Mouse (Mus musculus): ENCODE data around the gene Ttc16.

The Ttc16 gene

DNA sequence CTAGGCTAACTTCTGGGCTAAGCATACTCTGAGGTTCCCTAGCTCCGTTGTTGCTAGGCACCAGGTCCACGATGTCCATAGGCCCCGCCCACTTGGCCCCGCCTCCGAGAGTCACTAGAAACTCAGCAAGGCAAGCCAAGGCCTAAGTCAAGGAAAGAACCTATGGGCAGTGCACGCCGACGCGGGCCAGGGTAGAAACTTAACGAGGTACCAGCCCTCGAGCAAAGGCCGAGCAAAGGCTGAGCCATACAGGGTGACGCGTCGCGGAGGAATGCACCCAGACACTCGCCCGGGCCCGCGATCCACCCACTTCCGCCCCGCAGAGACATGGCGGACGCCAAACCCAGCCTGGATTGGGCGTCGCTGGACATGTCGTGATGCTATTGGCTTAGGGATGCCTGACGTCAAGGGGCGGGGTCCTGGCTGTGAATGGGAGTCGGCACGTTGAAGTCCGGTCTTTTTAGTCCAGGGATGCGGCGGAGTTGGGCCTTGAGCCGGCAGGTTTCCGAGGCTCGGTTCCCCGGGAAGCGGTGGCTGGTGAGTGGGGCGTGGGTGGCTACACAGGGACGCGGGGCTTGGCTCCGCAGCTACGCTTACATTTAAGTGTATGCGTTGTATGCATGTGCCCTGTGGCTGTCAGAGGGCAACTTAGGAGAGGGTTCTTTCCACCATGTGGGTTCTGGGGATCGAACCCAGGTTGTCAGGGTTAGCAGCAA is at the start of gene Ttc16, which contains the start of gene Ptrh1:
TSS of gene Ttc16 (minus strand) at position 275 of the 716 bp plus-strand sequence.
TSS of gene Ptrh1 (plus strand) at position 428 of the 716 bp plus-strand sequence.
- peak; percentile 85 for DNase-seq (ENCODE audit: low read depth, low spot score)

DNA sequence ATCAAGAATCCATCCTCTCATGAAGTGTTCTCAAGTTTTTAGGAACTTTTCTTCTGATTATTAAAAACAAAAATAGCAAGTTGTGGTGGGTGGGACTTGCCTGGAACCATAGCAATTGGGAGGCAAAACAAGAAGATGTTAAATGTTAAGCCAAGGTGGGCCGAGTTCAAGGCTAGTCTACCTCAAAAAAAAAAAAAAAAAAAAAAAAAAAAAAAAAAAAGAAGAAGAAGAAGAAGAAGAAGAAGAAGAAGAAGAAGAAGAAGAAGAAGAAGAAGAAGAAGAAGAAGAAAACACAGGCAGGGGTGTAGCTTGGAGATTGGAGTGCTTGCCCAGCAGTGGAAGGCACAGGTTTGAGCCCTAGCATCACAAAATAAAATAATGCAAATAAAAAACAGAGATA is 49.3 kb upstream of the Ttc16 start:
- no peak for DNase-seq (ENCODE audit: low read depth, low spot score)

DNA sequence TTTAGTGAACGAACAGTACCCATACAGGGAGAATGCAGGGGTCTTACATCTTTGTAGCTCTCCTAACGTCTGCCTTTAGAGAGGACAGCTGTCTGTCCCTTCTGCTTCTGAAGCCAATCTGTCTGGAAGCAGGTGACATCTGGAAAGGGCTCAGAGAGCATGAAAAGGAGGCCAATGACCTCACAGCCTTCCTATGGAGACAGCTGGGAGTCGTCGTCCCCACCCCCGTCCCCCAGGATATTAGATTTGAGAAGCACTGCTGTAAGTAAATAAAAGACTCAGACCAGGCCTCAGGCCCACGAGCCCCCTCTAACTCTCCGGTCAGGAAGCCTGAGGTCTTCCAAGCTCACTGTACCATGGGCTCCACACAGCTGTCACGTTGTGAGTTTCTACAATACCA is 48.7 kb upstream of the Ttc16 start:
- no peak for DNase-seq (ENCODE audit: low read depth, low spot score)

DNA sequence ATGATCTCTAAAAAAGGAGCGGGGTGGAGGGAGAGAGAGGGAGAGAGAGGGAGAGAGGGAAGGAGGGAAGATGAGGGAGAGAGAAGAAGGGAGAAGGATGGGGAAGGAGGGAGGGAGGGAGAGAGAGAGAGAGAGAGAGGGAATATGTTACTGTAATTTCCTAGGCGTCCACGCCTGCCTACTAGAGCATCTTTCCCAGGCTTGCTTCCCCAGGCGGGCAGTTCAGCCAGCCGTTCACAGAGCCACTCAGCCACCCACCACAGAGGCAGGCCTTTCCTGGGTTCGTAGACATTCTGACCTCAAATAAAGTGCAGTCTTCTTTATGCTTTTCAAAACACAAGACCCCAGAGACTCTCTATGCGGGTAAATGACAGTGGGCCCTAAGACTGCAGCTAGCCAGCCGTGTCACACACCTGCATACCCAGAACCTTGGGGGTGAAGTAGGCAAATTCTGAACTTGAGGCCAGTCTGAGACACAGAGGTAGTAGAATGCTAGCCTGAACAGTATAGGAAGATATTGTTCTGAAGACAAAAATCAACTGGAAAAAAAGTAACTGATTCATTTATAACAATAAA is 48.2 kb upstream of the Ttc16 start:
- no peak for DNase-seq (ENCODE audit: low read depth, low spot score)

DNA sequence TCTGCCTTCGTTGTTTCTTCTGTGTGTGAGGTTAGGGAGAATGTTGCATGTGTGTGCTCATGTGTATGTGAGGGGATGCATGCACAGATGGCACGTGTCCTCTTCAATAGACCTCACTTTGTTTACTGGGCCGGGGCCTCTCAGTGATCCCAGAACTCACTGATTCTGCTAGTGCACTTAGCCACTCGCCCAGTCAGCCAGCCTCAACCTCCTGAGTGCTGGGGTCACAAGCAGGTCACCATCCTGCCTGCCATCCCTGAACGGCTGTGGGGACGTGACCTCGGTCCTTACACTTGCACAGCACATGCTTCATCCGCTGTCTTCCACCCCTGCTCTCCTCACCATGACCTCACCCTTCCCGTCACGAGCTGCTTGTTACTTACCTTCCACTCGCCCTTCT is 47.7 kb upstream of the Ttc16 start:
- no peak for DNase-seq (ENCODE audit: low read depth, low spot score)

DNA sequence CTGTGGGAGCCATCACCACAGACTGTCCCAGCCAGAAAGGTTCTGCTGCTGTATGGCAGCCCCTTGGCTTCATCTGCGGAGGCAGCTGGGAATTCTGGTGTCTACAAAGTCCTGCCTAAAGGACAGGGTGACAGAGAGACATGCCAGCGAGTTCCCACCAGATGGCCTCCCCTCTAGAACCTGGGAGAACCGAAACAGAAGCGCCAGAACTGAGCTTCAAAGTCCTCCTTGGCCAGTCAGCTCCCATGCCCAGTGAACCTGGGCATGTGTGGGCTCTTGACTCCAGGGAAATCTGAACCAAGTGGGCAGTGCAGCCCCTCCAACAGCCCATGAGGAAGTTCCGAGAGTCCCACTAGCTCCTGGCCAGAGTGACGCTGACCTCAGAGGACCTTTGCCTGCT is 47.2 kb upstream of the Ttc16 start:
- DNase-seq (ENCODE audit: low read depth, low spot score) = no peak

DNA sequence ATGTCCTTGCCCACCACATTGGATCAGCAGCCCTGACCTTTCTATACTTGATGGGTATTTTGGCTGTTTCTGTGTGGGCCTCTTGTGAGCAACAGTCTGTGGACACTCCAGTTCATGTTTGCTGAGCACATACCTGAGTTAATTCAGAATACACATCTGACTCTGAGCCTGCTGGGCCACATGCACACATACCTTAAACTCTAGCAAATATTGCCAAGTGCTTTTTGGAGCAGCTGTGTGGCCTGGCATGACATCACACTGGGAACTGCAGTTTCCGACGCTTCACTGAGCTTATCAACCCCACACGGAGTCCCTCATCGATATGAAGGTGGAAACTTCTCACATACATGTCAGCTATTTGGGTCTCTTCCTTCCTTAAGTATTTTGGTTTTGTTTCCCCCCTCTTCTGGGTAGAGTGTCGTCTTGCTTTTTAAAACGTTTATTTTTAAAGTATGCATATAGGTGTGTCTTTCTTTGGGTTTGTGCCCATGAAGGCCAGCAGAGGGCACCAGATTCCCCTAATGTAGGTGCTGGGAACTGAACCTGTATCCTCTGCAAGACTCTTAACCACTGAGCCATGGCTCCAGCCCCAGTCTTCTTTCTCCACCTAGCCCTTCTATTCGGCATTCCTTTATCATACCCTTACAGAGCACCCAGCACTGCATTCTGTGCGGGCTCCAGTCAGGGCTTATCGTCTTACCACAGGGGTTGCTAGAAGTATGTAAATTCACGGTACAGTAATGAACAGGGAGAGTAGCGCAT is 45.8 kb upstream of the Ttc16 start:
- no peak for DNase-seq (ENCODE audit: low read depth, low spot score)

DNA sequence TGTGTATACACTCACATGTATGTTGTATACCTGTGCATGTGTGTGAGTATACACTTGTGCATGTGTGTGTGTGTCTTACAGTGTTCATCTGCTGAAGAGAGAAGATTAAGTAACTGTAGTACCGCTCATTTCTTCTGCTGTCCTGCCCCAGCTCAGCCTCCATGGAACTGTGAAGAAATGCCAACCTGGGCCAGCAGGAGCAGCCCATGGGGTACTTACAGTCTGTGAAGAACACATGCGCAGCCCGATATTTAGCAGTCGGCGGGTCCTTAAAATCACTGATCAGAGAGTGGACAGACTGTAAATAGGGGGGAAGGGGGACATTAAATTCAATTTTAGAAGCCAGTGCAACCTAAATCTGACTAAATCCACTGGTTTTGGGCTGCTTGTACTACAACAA is 42.8 kb upstream of the Ttc16 start:
- no peak for DNase-seq (ENCODE audit: low read depth, low spot score)

DNA sequence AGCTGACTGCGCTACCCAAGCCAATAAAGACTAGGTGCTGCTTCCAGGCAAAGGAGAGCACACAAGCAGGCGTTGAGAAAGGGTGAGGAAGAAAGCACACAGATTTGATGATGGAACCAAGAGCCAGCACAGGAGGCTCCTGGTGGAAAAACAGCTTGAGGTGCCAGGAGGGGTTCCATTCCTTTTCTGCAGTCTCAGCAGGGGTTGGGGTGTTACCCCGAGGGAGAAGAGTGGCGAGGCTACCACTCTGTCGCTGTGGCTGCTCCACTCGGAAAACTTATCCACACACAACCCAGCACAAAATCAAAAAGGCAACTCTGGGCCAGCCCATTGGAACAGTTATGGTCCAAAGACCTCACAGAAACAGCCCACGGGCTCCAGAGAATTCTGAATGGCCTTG is 42.2 kb upstream of the Ttc16 start:
- no peak for DNase-seq (ENCODE audit: low read depth, low spot score)

DNA sequence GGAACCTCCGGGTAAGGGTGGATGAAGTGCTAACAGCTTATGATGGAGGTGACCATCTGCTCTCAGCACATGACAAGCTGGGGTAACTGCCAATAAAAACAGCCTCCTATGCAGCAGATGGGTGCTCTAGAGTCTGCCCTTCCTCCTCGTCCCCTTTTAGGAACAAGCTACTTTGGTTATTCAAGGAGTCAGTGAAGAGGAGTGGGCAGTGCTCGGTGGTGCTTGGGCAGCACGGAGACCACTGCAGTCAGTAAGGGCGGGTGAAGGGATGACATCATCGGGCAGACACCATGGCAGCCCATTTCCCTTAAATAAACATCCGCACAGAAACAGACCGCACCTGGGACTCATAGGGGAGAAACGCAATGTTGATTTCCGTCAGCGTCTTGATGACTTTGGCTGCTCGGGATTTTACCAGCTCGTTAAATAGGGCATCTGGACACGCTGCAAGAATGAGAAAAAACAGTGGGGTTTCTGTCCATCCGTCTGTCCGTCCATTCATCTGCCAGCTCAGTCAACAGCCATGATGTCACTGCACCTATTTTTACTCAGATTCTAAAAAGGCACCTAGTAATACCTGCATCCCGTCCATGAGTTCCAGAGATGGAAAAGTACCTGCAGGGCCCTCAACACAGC is 41.6 kb upstream of the Ttc16 start:
- DNase-seq (ENCODE audit: low read depth, low spot score) = peak; percentile 20

DNA sequence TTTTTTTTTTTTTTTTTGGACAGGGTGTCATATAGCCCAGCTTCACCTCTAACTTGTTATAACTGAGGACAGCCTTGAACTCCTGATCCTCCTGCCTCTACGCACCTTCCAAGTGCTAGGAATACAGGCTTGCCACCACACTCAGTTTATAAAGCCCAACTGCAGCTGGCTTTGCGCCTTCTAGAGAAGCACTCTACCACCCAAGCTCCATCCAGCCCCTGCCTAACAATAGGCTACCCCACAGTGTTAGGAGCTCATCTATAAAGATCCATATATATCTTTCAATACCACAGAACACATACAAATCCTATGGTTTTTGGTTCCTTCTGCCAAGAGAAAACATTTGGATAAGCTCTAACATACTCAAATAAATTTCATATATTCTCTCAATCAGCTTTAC is 41.1 kb upstream of the Ttc16 start:
- DNase-seq (ENCODE audit: low read depth, low spot score) = no peak

DNA sequence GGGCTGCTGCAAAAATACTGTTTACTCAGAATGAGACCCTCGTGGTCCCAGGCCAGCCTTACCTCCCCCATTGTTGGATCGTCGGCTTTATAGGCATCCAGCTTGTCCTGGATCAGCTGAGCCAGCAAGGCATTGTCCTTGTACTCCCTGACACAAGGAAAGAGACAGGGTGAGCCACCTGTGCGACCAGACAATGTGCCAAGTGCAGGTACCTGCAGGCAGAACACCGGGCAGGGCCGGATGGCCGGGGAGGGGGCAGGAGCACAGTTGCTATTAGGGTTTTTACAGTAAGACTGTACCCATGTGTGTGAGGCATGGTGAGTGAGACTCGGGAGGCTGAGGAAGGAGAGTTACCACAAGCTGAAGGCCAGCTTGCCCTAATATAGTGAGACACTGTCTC is 36.5 kb upstream of the Ttc16 start:
- no peak for DNase-seq (ENCODE audit: low read depth, low spot score)

DNA sequence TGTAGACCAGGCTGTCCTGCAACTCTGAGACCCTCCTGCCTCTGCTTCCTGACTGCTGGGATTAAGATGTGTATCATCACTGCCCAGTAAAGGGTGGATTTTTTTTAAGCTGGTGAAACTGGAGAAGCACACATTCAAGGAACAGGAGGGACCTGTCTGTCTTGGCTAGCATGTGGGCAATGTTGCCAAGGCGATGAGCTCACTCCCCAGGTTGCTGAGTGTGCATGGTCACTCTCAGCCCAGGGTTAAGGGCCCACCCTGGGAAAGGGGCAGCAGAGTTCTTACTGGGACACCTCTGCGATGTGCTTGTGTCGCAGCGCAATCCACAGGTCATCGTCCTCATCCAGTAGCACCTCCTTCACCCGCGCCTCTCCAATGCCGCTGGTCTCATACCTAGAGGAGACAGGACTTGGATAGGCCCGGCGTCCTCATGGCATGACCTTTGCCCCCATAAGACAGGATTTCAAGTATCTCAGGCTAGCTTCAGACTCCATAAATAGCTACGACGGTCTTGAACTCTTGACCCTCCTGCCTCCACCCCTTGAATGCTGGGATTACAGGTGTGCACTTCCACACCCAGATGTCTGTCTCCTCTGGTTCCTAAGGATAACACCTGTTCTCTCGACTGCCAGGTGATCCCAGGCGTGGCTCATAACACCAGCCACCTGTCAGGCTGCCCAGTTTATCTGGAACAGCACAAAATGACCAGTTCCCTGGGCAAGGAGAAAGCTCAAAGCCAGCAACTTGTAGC is 33.6 kb upstream of the Ttc16 start:
- DNase-seq (ENCODE audit: low read depth, low spot score) = no peak

DNA sequence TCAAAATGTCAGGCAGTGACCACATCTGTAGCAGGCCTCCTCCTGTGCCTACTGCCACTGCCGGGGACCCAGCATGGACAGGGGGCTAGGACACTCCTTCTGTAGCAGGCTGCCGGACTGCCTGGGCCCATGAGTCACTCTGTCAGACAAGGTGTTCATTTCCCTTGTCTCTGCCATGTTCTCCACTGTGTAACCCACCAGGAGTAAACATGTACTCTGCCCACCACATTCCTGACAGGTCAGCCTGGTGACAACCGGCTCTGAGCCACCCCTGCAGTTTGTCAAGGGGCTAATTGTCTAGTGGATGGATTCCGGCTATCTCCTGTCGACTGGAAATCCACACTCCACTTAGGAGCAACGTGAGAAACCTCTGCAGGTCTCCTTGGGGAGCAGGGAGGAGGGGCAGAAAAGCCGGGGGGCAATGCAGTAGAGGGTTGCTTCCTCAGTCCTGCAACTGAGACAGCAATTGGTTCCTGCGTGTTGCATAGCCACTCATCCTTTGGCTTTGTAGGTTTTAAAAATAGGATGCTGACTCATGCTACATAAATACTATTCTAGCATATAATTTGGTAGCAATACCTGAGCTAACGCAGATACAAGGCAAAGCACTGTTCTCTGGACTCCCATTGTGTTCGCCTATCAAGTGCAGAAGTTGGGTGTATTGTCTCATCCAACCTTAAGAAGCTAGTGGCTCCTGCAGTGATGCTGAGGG is 23.0 kb upstream of the Ttc16 start:
- no peak for DNase-seq (ENCODE audit: low read depth, low spot score)

DNA sequence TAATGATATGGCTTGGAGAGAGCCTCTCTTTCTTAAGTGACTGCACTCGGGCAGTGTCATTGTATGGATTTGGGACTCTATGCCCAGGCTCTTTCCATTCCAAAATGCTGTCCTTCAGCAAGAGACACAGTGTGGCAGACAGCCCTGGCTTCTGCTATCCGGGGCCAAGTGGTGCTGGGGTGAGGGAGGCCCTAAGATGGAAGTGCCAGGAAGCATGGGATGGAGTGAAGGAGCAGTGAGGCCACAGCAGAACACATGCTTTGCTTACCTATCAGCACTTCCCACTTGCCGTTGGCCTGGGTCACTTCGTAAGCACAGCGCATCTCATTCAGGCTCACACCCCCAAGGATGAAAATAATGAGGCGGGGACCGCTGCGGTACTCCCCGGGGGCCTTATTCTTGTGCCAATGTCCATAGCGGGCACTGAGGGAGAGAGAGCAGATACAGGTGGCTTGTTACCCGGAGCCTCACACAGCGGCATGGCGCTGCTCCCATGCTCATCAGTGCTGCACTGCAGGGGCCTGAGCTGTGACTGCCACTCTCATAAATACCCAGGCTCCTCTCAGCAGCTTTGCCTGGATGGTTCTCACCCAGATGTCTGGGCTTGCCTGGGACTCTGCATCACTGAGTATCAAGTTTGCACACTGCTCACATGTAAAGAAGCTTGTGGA is 20.4 kb upstream of the Ttc16 start:
- DNase-seq (ENCODE audit: low read depth, low spot score) = no peak

DNA sequence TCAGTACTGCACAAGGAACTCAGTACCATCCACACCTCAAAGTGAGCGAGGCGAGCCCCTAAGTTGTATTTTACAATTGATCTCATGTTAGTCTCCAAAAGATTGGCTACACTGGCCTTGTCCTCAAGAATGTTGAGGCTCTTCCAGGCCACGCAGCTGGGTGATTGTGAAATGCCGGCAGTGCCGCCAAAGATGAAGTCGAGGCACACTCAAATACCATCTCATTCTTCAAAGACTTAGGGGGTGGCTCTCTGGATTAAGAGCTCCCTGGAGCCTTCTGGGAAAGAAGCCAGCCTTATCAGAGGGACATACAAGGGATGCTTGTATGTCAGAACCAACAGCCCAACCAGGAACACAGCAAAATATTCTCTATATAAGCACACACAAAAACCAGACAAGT is 15.9 kb upstream of the Ttc16 start:
- no peak for DNase-seq (ENCODE audit: low read depth, low spot score)

DNA sequence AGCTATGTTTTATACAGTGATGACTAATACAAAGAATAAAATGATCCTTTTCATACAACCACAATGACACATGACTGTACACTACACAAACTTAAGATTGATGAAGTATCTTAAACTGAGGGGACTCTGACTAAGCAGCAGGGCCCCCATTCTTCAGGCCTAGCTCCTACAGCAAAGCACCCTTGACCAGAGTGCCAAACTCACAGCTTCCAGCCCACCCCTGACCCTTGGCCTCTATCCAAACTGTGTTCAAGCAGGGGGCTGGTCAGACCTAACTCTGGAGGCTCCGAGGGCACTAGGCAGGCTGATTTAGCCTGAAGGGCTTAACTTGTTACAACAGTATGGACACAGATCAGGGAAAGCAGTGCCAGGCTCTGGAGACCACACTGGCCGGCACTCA is 13.1 kb upstream of the Ttc16 start:
- no peak for DNase-seq (ENCODE audit: low read depth, low spot score)

DNA sequence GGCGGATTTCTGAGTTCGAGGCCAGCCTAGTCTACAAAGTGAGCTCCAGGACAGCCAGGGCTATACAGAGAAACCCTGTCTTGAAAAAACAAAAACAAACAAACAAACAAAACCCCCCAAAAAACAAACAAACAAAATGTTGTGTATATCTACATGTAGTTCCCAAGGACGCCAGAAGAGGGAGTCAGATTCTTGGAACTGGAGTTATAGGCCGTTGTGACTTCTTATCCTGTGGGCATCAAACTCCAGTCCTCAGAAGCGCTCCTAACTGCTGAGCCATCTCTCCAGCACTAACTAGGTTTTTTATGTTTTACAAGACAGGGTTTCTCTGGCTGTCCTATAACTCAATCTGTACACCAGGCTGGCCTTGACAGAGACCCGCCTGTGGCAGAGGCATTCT is 11.7 kb upstream of the Ttc16 start:
- no peak for DNase-seq (ENCODE audit: low read depth, low spot score)

DNA sequence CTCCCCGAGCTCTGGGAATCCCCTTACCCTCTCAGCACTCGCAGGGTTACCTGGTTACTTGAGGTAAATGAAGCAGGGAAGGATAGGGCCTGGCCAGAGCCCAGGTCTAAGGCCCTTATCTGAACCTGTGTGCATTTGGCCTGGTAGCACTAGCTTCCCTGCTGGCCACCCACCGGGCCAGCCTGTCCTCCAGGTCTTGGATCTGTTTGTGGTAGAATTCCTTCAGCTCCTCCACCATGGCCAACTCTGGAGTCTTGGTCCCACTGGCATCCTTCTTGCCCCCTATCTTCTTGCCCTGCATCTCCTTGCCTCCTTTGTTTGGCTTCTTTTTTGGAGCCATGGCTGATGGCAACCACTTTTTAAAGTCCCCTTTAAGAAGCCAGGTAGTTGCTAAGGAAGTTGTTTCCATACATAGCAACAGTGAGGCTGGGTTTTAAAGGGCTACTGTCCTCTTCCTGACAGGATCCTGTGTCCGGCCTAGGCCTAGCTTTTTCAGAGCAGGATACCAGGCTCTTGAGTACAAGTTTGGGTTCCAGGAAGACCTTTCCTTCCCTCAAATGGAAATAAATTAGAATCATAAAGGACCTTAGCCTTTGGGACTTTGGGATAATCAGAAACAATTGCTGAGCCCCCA is 8.7 kb upstream of the Ttc16 start, which contains the start of gene Cfap157:
TSS of gene Cfap157 (minus strand) at position 381 of the 634 bp plus-strand sequence.
- no peak for DNase-seq (ENCODE audit: low read depth, low spot score)

DNA sequence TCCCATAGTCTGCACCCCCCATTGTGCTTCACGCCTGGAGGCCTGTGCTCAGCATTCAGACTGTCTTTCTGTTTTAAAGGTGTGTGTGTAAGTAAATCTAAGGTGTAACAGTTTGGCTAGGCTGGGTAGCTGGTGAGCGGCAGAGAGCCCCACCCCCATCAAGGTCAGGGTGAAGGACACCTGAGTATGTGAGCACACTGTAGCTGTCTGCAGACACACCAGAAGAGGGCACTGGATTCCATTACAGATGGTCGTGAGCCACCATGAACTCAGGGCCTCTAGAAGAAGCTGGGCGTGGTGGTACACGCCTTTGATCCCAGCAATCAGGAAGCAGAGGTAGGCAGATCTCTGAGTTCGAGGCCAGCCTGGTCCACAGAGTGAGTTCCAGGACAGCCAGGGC is 6.3 kb upstream of the Ttc16 start:
- DNase-seq (ENCODE audit: low read depth, low spot score) = no peak
